ENCODE assay signal across 8 mouse cellular contexts in the genomic region with DNA sequence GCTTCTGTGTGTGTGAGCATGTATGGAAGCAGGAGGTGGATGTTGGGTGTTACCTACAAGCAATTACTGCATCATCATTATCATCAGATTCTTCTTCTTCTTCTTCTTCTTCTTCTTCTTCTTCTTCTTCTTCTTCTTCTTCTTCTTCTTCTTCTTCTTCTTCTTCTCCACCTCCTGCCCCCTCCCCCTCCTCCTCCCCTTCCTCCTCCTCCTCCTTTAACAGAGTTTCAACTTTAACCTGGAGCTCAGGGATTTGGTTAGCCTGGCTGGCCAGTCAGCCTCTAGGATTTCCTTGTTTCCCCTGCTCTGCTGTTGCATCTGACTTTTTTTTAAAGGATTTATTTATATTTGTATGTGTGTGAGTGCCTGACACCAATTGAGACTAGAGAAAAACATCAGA. TPM values are rescaled to one million over a fixed set of nuclear protein-coding genes. Genes with fewer than 3 reads are reported as not detected.
DNase-seq lines count a peak whose midpoint lies in the region; ATAC-seq and TF ChIP-seq lines count a peak whose summit lies in the region.

A gene (minus strand): TSS at position 101 of the 400 bp plus-strand sequence.

- no peaks in the 10 kb centered on the region for H3K36me3 ChIP-seq in lung, embryonic 14.5 days (ENCODE audit: insufficient read depth)
- H3K36me3 ChIP-seq in embryonic facial prominence, embryonic 12.5 days: no peaks in the 10 kb centered on the region

- no peak for ATAC-seq in lung, embryonic 14.5 days (ENCODE audit: insufficient read depth)
- ATAC-seq in embryonic facial prominence, embryonic 12.5 days (ENCODE audit: insufficient number of reproducible peaks, insufficient read depth, low FRiP score, low TSS enrichment): no peak
- ATAC-seq in inflammation-experienced regulatory T-cells, adult 6 months: no peak
- no peak for ATAC-seq in megakaryocyte progenitor cell, adult 5-6 weeks (replicated peaks; ENCODE audit: poor library complexity)

- H3K9me3 ChIP-seq in lung, embryonic 14.5 days (ENCODE audit: low read depth, low read length): no peaks in the 10 kb centered on the region
- H3K9me3 ChIP-seq in embryonic facial prominence, embryonic 12.5 days: no peaks in the 10 kb centered on the region

- H3K4me1 ChIP-seq in lung, embryonic 14.5 days (ENCODE audit: insufficient read depth): no peaks in the 10 kb centered on the region
- H3K4me1 ChIP-seq in embryonic facial prominence, embryonic 12.5 days: peaks cover 4% of the 10 kb centered on the region; the same call in 1 of the 2 replicates

- DNase-seq in lung, embryonic 14.5 days: no peak
- DNase-seq in lung, postnatal 4 days: no peak
- DNase-seq in cerebellum, adult 9-11 months: no peak
- DNase-seq in adipocyte (ENCODE audit: low spot score): no peak
- no peak for DNase-seq in kidney, adult 11 months

- no peak for TF ChIP-seq CTCF in lung, embryonic 14.5 days (IDR thresholded peaks at IDR 0.05; ENCODE audit: low read depth)

- no peak within 1 kb of the TSS for H3K4me2 ChIP-seq in lung, embryonic 14.5 days
- H3K4me2 ChIP-seq in embryonic facial prominence, embryonic 12.5 days (replicated peaks): no peak within 1 kb of the TSS

- no peak within 1 kb of the TSS for H3K4me3 ChIP-seq in lung, embryonic 14.5 days (ENCODE audit: low read depth, low read length)
- no peak within 1 kb of the TSS for H3K4me3 ChIP-seq in embryonic facial prominence, embryonic 12.5 days

- H3K9ac ChIP-seq in lung, embryonic 14.5 days: no peak within 1 kb of the TSS
- no peak within 1 kb of the TSS for H3K9ac ChIP-seq in embryonic facial prominence, embryonic 12.5 days

- no peaks in the 10 kb centered on the region for H3K27me3 ChIP-seq in lung, embryonic 14.5 days (ENCODE audit: insufficient read depth, low read length)
- no peaks in the 10 kb centered on the region for H3K27me3 ChIP-seq in embryonic facial prominence, embryonic 12.5 days

- H3K27ac ChIP-seq in lung, embryonic 14.5 days (ENCODE audit: low read depth): no peak within 1 kb of the TSS
- H3K27ac ChIP-seq in embryonic facial prominence, embryonic 12.5 days: no peak within 1 kb of the TSS

RNA-seq across cellular contexts. Expression of the gene that starts here (rescaled TPM):
- polyA plus RNA-seq in lung, embryonic 14.5 days (2014; fragmentation: Nextera tagmentation; extraction: Ambion mirVana): 60.7 and 64.7 TPM in 2 replicates
- 71.7 and 78.2 TPM in 2 replicates for polyA plus RNA-seq in embryonic facial prominence, embryonic 12.5 days (2016; fragmentation: Nextera tagmentation; extraction: Ambion mirVana)
- 10 to 100 TPM; 48.4 to 49.9 (median 49.5) TPM for polyA plus RNA-seq in inflammation-experienced regulatory T-cells, adult 6 months (2017; shearing (Covaris generic))
- total RNA-seq in megakaryocyte progenitor cell, adult 5-6 weeks (2015): 54.2 and 65.5 TPM in 2 replicates
- 70.2 and 70.8 TPM in 2 replicates for total RNA-seq in megakaryocyte progenitor cell, adult 5-6 weeks (2017)
